Mouse (Mus musculus) R1 (cell line): ENCODE measurements around the gene Rbl2.
A peak's percentile ranks its signal among the peaks of the same experiment; 100 is the strongest.

Experiments used
- DNase-seq: peaks from one replicate; pipeline ENCODE4 v3.0.0-alpha.2; 2018; ENCODE audit warnings: low read depth, low spot score

Gene Rbl2

GRCm38 (mm10) chr8:91069834-91070233 lies at the start of gene Rbl2:
Gene Rbl2, plus strand, starts transcription at chr8:91070057.
- DNase-seq = peak; percentile 94

GRCm38 (mm10) chr8:91034417-91034816 lies 35.4 kb upstream of the Rbl2 start:
- DNase-seq = peak; percentile 48

- no peak for DNase-seq
Measured at GRCm38 (mm10) chr8:91036905-91037304, 33.0 kb upstream of the Rbl2 start.

GRCm38 (mm10) chr8:91038637-91039036 lies 31.2 kb upstream of the Rbl2 start:
- no peak for DNase-seq

- no peak for DNase-seq
Measured at GRCm38 (mm10) chr8:91046370-91046769, 23.5 kb upstream of the Rbl2 start.

GRCm38 (mm10) chr8:91051037-91051436 lies 18.8 kb upstream of the Rbl2 start:
- DNase-seq = no peak

GRCm38 (mm10) chr8:91054418-91054817 lies 15.4 kb upstream of the Rbl2 start:
- no peak for DNase-seq

GRCm38 (mm10) chr8:91056848-91057247 lies 13.0 kb upstream of the Rbl2 start:
- DNase-seq = no peak

GRCm38 (mm10) chr8:91059086-91059578 lies 10.7 kb upstream of the Rbl2 start:
- no peak for DNase-seq

- no peak for DNase-seq
Measured at GRCm38 (mm10) chr8:91059884-91060510, 9.9 kb upstream of the Rbl2 start.

- DNase-seq = peak; percentile 75
Measured at GRCm38 (mm10) chr8:91060555-91061471, 9.0 kb upstream of the Rbl2 start.

- no peak for DNase-seq
Measured at GRCm38 (mm10) chr8:91065179-91065578, 4.7 kb upstream of the Rbl2 start.

- no peak for DNase-seq
Measured at GRCm38 (mm10) chr8:91069407-91069806, 450 bp upstream of the Rbl2 start.

- peak; percentile 83 for DNase-seq
Measured at GRCm38 (mm10) chr8:91070275-91070859, 510 bp downstream of the Rbl2 start.

- no peak for DNase-seq
Measured at GRCm38 (mm10) chr8:91077077-91077867, 7.4 kb downstream of the Rbl2 start.

- peak; percentile 87 for DNase-seq
Measured at GRCm38 (mm10) chr8:91079678-91080077, 9.8 kb downstream of the Rbl2 start.

- DNase-seq = peak; percentile 52
Measured at GRCm38 (mm10) chr8:91081911-91082310, 12.1 kb downstream of the Rbl2 start.

GRCm38 (mm10) chr8:91082428-91082827 lies 12.6 kb downstream of the Rbl2 start:
- no peak for DNase-seq

GRCm38 (mm10) chr8:91088452-91088851 lies 18.6 kb downstream of the Rbl2 start:
- no peak for DNase-seq

GRCm38 (mm10) chr8:91089601-91090000 lies 19.7 kb downstream of the Rbl2 start:
- DNase-seq = no peak

- no peak for DNase-seq
Measured at GRCm38 (mm10) chr8:91094135-91094534, 24.3 kb downstream of the Rbl2 start.
